Mouse (Mus musculus) WW6 (cell line): ENCODE measurements around the gene Msl3.
"Not testable (repeated sequence)": the region's sequence is repeated elsewhere in the genome, so short reads cannot be mapped to it uniquely, and the experiment has no call there.

Experiments
- DNase-seq: peaks from one replicate; pipeline ENCODE4 v3.0.0-alpha.2; 2013; ENCODE audit warnings: low read depth, low spot score

The Msl3 gene

GRCm38 (mm10) chrX:168673525-168674406, at the start of gene Msl3:
TSS of gene Msl3 (minus strand) at chrX:168673898.
- DNase-seq: no peak

- no peak for DNase-seq
These were observed 44.3 kb upstream of the Msl3 start for GRCm38 (mm10) chrX:168717969-168718368.

DNA sequence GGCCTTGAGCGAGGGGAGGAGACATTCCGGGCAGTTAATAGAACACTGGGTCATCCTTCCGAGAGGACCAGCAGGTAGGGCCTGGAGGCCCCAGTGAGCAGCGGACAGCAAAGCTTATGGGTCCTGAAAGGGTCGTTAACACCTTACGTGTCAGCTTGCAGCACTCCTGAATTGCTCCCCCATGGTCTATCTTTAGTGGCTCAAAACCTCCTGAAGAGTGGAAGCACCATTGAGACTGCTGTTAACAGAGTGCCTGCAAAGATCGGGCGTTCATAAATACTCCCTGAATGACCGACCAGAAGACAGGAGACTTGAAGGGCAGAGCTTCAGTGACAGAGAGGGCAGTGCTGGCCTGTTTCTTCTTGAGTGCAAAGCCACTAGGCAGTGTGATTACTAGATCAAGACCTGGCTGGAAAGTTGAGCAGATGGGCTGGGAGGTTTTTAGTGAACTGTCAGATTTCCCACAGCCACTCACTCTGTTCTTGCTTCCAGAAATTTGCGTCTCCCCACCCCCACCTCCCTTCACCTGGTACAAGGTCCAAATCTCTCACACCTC, 787 bp upstream of the Msl3 start:
- no peak for DNase-seq

DNA sequence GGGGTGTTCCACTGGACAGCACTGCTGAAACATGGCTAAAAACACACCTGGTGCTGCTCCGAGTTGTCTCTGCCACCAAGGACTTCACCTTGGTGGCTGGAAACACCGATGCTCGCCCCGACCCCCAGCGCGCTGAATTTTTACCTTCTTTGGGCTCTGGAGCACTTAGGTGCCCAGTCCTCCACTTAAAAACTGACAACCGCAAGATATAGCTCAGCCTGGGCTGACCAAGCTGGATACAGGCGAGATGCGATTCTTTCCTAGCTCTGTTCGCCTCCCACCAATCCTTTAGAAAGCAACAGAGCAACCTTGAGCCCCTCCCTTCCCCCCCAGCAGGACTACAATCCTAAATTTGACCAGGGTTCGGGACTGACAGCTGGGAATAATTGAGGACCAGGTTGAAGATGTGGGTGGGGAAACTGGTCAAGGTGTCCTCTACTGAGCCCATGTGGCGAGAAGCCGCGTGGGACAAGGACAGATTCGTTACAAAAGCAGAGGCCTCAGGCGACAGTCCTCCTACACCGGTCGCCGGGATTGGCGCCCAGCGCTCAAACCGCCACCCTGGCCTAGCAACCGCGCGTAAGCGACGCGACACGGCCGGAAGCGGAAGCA, 679 bp downstream of the Msl3 start:
- DNase-seq: no peak

DNA sequence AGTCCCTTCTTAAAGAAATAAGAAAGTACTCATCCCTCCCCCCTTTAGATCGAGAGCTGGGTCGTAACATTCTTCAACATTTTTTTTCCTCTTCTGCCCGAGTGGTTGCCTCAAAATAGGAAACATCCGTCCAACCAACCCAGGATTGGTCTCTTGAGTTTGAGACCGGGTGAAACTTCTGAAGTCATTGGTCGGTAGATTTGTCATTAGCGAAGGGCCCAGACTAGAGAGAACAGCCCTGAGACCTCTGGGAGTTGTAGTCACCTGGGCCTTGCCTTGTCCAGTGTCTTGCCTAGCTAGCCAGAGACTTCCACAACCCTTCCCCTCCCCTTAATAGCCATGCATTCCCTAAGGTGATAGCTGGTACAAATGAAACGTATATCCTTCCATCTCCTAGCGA, 1.3 kb downstream of the Msl3 start:
- DNase-seq: no peak

- DNase-seq: no peak
These were observed 9.6 kb downstream of the Msl3 start for GRCm38 (mm10) chrX:168663982-168664689.

- DNase-seq: no peak
These were observed 13.5 kb downstream of the Msl3 start for GRCm38 (mm10) chrX:168660236-168660635.

DNA sequence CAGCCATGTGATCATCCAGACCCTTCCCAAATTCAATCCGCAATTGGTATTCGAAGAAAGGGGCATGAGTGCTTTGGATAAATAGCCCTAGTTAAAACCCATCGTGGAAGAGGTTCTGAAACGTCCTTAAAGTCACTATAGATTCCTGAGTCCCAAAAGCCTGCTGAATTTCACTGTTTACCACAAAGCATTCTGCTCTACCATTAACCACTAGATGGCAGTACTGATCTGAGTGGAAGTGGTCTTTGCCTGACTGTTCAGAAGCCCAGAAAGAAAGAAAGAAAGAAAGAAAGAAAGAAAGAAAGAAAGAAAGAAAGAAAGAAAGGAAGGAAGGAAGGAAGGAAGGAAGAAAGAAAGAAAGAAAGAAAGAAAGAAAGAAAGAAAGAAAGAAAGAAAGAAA, 13.9 kb downstream of the Msl3 start:
- not testable (repeated sequence) for DNase-seq

DNA sequence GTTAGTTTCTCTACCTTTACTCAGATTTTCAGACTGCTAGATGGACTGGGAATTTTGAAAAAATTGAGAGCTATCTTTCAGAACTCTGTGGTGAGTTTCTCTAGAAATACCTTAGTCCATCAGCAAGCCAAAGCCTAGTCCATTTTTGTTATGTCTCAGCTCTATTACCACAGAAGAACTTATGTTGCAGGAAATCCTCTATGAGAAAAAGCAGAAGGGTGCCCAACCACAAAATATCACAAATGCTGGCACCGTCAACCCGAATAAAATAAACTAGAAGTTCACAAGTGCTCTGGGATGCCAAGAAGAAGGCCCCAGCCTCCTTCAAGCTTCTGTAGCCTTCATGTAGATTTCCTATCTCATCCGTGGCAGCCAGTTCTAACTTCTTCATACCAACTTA, 14.4 kb downstream of the Msl3 start:
- DNase-seq: no peak

GRCm38 (mm10) chrX:168657795-168658194, 15.9 kb downstream of the Msl3 start:
- no peak for DNase-seq

DNA sequence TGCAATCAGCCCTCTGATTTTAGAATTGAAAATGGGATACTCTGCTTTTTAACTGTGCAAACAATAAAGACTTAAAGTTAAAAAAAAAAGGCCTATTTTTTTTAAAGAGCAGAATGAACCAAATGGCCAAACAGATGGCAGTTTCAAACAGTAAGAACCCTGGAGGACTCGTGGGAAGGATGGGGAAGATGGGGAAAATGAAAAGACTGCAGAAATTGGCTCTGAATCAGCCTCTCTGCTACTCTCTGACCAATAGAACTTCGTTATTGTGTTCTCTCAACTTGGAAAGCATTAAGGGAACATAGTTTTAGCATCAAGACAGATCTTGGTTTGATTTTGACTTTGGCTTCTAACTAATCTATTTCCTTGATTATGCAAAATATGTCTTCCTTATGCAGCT, 24.4 kb downstream of the Msl3 start:
- DNase-seq: no peak

DNA sequence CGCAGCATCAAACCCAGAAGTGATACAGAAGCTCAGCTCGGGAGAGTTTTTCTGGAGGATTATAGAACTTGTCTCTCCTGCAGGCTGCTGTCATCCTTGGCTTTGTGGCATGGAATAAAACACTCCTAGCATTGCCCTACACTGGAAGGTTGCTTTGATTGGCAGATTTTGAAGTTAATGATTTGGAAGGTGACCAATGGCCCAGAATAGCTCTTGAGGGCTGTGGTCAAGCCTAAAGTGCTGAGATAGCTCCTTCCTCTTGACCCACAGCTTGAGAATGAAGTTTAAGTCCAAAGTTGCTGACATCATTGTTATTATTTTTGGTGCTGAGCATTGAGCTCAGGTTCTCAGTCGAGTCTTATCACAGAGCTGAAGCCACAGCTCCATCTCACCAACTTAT, 26.0 kb downstream of the Msl3 start:
- DNase-seq: no peak

DNA sequence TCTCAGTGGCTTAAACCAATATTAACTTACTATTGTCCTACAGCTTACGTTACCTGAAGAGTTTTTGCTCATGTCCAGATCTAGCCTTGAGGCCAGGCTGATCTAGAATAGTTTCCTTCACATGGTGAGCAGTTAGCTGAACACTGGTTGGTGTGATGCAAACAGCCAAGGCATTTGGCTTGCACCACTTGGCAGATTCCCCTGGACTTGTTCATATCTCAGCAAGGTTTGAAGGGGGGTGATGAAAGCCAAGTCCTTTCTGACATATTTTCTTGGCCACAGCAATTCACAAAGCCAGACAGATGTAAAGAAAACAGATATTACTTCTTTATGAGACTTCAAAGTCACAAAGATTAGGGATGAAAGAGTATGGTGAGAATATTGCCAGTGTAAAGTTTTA, 30.2 kb downstream of the Msl3 start:
- DNase-seq: no peak

- DNase-seq: no peak
These were observed 33.9 kb downstream of the Msl3 start for GRCm38 (mm10) chrX:168639556-168640356.
